Mouse (Mus musculus): ENCODE results near the gene Crebrf. TPM values are rescaled to one million over a fixed set of nuclear protein-coding genes. Genes with fewer than 3 reads are reported as not detected.
A peak's percentile ranks its signal among the peaks of the same experiment; 100 is the strongest.

Gene Crebrf
- 6.5 and 8.6 TPM in 2 replicates for polyA plus RNA-seq (2015; fragmentation: Nextera tagmentation; extraction: Ambion mirVana)

DNA sequence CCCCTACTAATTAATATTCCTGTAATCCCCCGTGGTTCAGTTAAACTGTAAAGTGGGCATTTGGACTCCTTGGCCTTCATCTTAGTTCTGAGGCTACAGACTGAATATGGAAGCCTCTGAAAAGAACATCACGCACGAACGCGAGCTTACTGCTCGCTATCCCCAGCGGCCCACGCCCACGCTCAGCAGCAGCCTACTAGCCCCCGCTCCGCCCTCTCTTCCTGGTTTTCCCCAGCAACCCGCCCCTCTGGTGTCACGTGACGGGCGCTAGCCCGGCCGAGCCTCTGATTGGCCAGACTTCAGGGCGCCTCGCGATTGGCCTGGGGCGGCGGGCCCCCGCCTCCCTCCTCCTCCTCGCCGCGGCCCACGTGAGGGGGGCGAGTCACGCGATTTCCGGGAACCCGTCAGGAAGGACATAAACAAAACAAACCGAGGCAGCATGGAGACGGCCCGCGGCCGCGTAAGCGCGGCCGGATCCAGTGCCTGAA is at the start of gene Crebrf:
TSS of gene Crebrf (plus strand) at position 380 of the 488 bp plus-strand sequence.
- ATAC-seq (replicated peaks; ENCODE audit: insufficient number of reproducible peaks, insufficient read depth, low FRiP score, low read depth), result peak; percentile 79
- Histone ChIP-seq H3K4me2 (peak within 1 kb of the TSS; percentile 80), H3K27ac (peak within 1 kb of the TSS; percentile 93), H3K9ac (peak within 1 kb of the TSS; percentile 86), H3K36me3 (no peaks in the 10 kb centered on the region), H3K9me3 (replicated peaks) (no peaks in the 10 kb centered on the region), H3K4me3 (peak within 1 kb of the TSS; percentile 98), H3K4me1 (replicated peaks) (peaks cover 15% of the 10 kb centered on the region), H3K27me3 (no peaks in the 10 kb centered on the region)
- WGBS, result under 1% methylated on average over 41 of the region's 41 CpGs

GRCm38 (mm10) chr17:26671268-26671667 is 44.2 kb upstream of the Crebrf start:
- no peaks in the 10 kb centered on the region for H3K36me3 ChIP-seq
- no peak overlapping the region for H3K4me2 ChIP-seq
- peaks cover 7% of the 10 kb centered on the region; the same call in 1 of the 2 replicates for H3K4me1 ChIP-seq (replicated peaks)
- H3K9ac ChIP-seq, result no peak overlapping the region
- no peak overlapping the region for H3K27ac ChIP-seq
- no peak overlapping the region for H3K4me3 ChIP-seq
- no peaks in the 10 kb centered on the region for H3K27me3 ChIP-seq
- WGBS, result 47% methylated on average over 4 of the region's 4 CpGs
- ATAC-seq (replicated peaks; ENCODE audit: insufficient number of reproducible peaks, insufficient read depth, low FRiP score, low read depth), result no peak
- no peaks in the 10 kb centered on the region for H3K9me3 ChIP-seq (replicated peaks)

GRCm38 (mm10) chr17:26675845-26676244 is 39.6 kb upstream of the Crebrf start:
- Histone ChIP-seq H3K27me3 (no peaks in the 10 kb centered on the region), H3K9ac (peak overlapping the region; percentile 86), H3K36me3 (peaks cover 4% of the 10 kb centered on the region; the same call in 1 of the 2 replicates), H3K4me3 (peak overlapping the region; percentile 93), H3K27ac (peak overlapping the region; percentile 97), H3K4me2 (peak overlapping the region; percentile 76), H3K4me1 (replicated peaks) (peaks cover 28% of the 10 kb centered on the region), H3K9me3 (replicated peaks) (no peaks in the 10 kb centered on the region)
- ATAC-seq (replicated peaks; ENCODE audit: insufficient number of reproducible peaks, insufficient read depth, low FRiP score, low read depth), result no peak; the same call in 1 of the 2 replicates
- 25% methylated on average over 7 of the region's 7 CpGs for WGBS

GRCm38 (mm10) chr17:26676252-26676615 is 39.2 kb upstream of the Crebrf start:
- ATAC-seq (replicated peaks; ENCODE audit: insufficient number of reproducible peaks, insufficient read depth, low FRiP score, low read depth), result peak; percentile 92
- WGBS, result under 1% methylated on average over 30 of the region's 30 CpGs
- Histone ChIP-seq H3K9me3 (replicated peaks) (no peaks in the 10 kb centered on the region), H3K27ac (peak overlapping the region; percentile 97), H3K4me2 (peak overlapping the region; percentile 76), H3K36me3 (peaks cover 5% of the 10 kb centered on the region; the same call in 1 of the 2 replicates), H3K4me3 (peak overlapping the region; percentile 93), H3K4me1 (replicated peaks) (peaks cover 28% of the 10 kb centered on the region), H3K27me3 (no peaks in the 10 kb centered on the region), H3K9ac (peak overlapping the region; percentile 86)

GRCm38 (mm10) chr17:26676616-26677376 is 38.7 kb upstream of the Crebrf start:
- peak; percentile 86 for ATAC-seq (replicated peaks; ENCODE audit: insufficient number of reproducible peaks, insufficient read depth, low FRiP score, low read depth)
- H3K4me2 ChIP-seq, result peak overlapping the region; percentile 76
- peak overlapping the region; percentile 97 for H3K27ac ChIP-seq
- peak overlapping the region; percentile 93 for H3K4me3 ChIP-seq
- peaks cover 28% of the 10 kb centered on the region for H3K4me1 ChIP-seq (replicated peaks)
- H3K9ac ChIP-seq, result peak overlapping the region; percentile 86
- no peaks in the 10 kb centered on the region for H3K9me3 ChIP-seq (replicated peaks)
- H3K27me3 ChIP-seq, result no peaks in the 10 kb centered on the region
- peaks cover 8% of the 10 kb centered on the region; the same call in 1 of the 2 replicates for H3K36me3 ChIP-seq
- under 1% methylated on average over 26 of the region's 26 CpGs for WGBS

GRCm38 (mm10) chr17:26677711-26678637 is 37.5 kb upstream of the Crebrf start:
- Histone ChIP-seq H3K4me2 (peak overlapping the region; percentile 76), H3K27ac (no peak overlapping the region), H3K36me3 (peaks cover 13% of the 10 kb centered on the region; the same call in 1 of the 2 replicates), H3K27me3 (no peaks in the 10 kb centered on the region), H3K9me3 (replicated peaks) (no peaks in the 10 kb centered on the region), H3K9ac (no peak overlapping the region), H3K4me1 (replicated peaks) (peaks cover 28% of the 10 kb centered on the region), H3K4me3 (peak overlapping the region; percentile 93)
- WGBS, result 62% methylated on average over 7 of the region's 7 CpGs
- no peak for ATAC-seq (replicated peaks; ENCODE audit: insufficient number of reproducible peaks, insufficient read depth, low FRiP score, low read depth)

DNA sequence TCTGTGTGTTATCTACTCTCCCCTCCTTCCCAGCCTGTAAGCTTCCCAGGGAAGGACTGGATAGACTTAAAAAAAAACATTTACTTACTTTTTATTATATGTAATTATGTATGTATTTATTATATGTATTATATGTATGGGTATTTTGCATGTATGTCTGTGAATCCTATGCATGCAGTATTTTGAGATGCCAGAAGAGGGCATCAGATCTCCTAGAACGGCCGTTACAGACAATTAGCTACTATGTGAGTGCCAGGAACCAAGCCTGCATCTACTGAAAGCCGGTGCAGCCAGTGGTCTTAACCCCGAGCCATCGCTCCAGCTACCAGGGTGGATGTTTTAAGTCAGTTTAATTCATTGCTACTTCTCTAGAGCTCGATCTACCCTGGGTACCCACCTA is 34.2 kb upstream of the Crebrf start:
- Histone ChIP-seq H3K27ac (no peak overlapping the region), H3K9ac (no peak overlapping the region), H3K4me2 (no peak overlapping the region), H3K4me1 (replicated peaks) (peaks cover 21% of the 10 kb centered on the region), H3K4me3 (no peak overlapping the region), H3K36me3 (peaks cover 31% of the 10 kb centered on the region), H3K9me3 (replicated peaks) (no peaks in the 10 kb centered on the region), H3K27me3 (no peaks in the 10 kb centered on the region)
- WGBS, result 89% methylated on average over 6 of the region's 6 CpGs
- ATAC-seq (replicated peaks; ENCODE audit: insufficient number of reproducible peaks, insufficient read depth, low FRiP score, low read depth), result no peak

- Histone ChIP-seq H3K36me3 (peaks cover 24% of the 10 kb centered on the region), H3K4me1 (replicated peaks) (peaks cover 29% of the 10 kb centered on the region), H3K9me3 (replicated peaks) (no peaks in the 10 kb centered on the region), H3K27me3 (no peaks in the 10 kb centered on the region), H3K4me2 (no peak overlapping the region), H3K4me3 (no peak overlapping the region), H3K27ac (peak overlapping the region; percentile 45; the same call in 1 of the 2 replicates), H3K9ac (no peak overlapping the region)
- no peak for ATAC-seq (replicated peaks; ENCODE audit: insufficient number of reproducible peaks, insufficient read depth, low FRiP score, low read depth)
- 83% methylated on average over 17 of the region's 17 CpGs for WGBS
These were observed 29.0 kb upstream of the Crebrf start for GRCm38 (mm10) chr17:26686334-26687000.

DNA sequence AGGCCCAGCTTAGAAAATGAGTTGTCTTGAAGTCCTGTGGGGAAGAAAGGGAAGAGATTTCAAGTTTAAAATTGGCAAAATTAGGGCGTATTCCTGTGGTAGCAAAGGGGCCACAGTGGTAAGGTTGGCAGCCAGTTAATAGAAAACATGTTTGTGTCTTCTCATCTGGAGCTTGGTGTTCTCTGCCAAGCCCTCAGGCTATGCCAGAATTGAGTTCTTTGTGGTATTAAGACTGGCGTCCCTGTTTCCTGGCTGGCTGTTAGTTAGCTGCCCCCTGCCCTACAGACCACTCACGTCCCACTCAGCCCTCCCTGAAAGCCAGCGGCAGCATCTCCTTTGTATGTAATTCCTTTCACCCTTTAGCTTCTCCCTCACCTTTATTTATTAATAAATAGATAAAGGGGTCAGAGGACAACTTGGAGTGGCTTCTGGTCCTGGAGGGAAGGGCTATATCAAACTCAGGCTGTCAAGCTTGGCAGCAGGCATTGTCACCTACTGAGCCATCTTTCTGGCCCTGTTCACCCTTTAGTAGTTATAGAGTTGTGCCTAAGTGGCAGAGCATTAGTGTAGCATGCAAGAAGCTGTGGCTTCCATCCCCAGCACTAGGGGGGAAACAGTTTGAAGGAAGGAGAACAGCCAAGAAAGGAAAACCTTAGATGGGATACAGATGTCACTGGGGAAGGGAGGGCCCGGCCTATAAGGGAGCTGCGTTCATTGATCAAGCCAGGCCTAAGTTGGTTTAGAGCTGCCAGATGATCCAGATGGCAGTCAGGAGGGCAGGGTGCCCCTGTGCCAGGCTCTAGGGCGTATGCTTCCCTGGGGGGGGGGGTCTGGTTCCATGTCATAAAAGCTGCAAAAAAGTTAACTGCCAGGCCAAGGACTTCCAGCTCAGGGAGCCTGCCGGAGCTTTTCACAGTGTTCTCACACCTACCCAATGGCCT is 26.4 kb upstream of the Crebrf start:
- Histone ChIP-seq H3K4me1 (replicated peaks) (peaks cover 29% of the 10 kb centered on the region), H3K36me3 (peaks cover 8% of the 10 kb centered on the region), H3K9ac (no peak overlapping the region), H3K27ac (peak overlapping the region; percentile 42), H3K9me3 (replicated peaks) (no peaks in the 10 kb centered on the region), H3K4me3 (no peak overlapping the region), H3K27me3 (no peaks in the 10 kb centered on the region), H3K4me2 (no peak overlapping the region)
- 72% methylated on average over 8 of the region's 8 CpGs for WGBS
- no peak for ATAC-seq (replicated peaks; ENCODE audit: insufficient number of reproducible peaks, insufficient read depth, low FRiP score, low read depth)

- ATAC-seq (replicated peaks; ENCODE audit: insufficient number of reproducible peaks, insufficient read depth, low FRiP score, low read depth), result no peak
These were observed 25.6 kb upstream of the Crebrf start for GRCm38 (mm10) chr17:26689810-26690209.

More at GRCm38 (mm10) chr17:26689810-26690209, 25.6 kb upstream of the Crebrf start:
- H3K4me3 ChIP-seq, result no peak overlapping the region
- H3K36me3 ChIP-seq, result peaks cover under 1% of the 10 kb centered on the region
- H3K27me3 ChIP-seq, result no peaks in the 10 kb centered on the region
- H3K27ac ChIP-seq, result peak overlapping the region; percentile 42
- H3K4me1 ChIP-seq (replicated peaks), result peaks cover 29% of the 10 kb centered on the region
- H3K9me3 ChIP-seq (replicated peaks), result no peaks in the 10 kb centered on the region
- no peak overlapping the region for H3K9ac ChIP-seq
- 54% methylated on average over 2 of the region's 2 CpGs for WGBS
- H3K4me2 ChIP-seq, result no peak overlapping the region
